In the genomic region with DNA sequence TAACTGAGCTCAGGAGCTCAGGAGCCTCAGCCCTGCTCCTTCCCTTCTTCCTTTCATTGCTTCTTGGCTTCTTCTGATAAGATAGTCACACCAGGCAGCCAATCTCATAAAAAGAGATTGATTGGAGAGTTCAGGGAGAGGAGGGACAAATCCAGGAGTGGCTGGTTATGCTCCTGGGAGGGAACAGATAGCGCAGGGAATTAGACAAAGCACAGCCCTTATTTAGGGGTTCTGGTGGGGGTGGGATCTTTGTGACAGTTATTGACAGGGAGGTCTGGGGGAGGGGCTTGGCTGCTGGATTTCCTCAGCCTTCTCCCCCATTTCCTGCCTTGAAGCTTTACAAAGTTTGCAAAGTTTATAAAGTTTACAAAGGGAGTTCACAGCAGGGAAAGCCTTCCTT, we compare ENCODE assay signal across 18 mouse cellular contexts.
DNase-seq lines count a peak whose midpoint lies in the region; ATAC-seq and TF ChIP-seq lines count a peak whose summit lies in the region.
"Had no signal": no experiment of that assay in that cellular context is flagged by ENCODE, and none has a peak within 500 bp of the region (broad histone marks: within the 10 kb centered on the region; RNA-seq: fewer than 3 reads in every experiment).

No protein-coding gene starts in this region.

- peaks cover 3% of the 10 kb centered on the region for H3K4me1 ChIP-seq in forebrain, embryonic 11.5 days (replicated peaks; ENCODE audit: control insufficient read depth, insufficient read depth, low read length)
- H3K4me1 ChIP-seq in forebrain, embryonic 12.5 days = peaks cover 9% of the 10 kb centered on the region
- H3K4me1 ChIP-seq in intestine, embryonic 14.5 days (replicated peaks; ENCODE audit: control insufficient read depth, insufficient read depth, low read length) = peaks cover 6% of the 10 kb centered on the region
- H3K4me1 ChIP-seq in intestine, postnatal 0 days (replicated peaks; ENCODE audit: control insufficient read depth, insufficient read depth, low read length) = no peaks in the 10 kb centered on the region
- no peaks in the 10 kb centered on the region for H3K4me1 ChIP-seq in MEL (ENCODE audit: control insufficient read depth in 1 of 2, insufficient read depth in 2 of 2, low read length in 2 of 2)
- peaks cover 9% of the 10 kb centered on the region for H3K4me1 ChIP-seq in forebrain, embryonic 14.5 days (ENCODE audit: control insufficient read depth, insufficient read depth, low read length)
- H3K4me1 ChIP-seq: stomach, embryonic 15.5 days had no signal

- peak; percentile 39; the same call in 1 of the 2 replicates for ATAC-seq in forebrain, embryonic 11.5 days (replicated peaks; ENCODE audit: low FRiP score)
- ATAC-seq in forebrain, embryonic 12.5 days (ENCODE audit: low FRiP score) = no peak; the same call in 1 of the 2 replicates
- no peak for ATAC-seq in intestine, embryonic 14.5 days (replicated peaks; ENCODE audit: low FRiP score, low TSS enrichment, low read depth)
- ATAC-seq in intestine, postnatal 0 days = no peak
- ATAC-seq in forebrain, embryonic 14.5 days = peak; percentile 57
- ATAC-seq: activated CD4-positive, CD25-positive, alpha-beta regulatory T cell, adult 4 months; liver, embryonic 12.5 days; lung, postnatal 0 days had no signal

- H3K79me2 ChIP-seq in MEL (ENCODE audit: control insufficient read depth, insufficient read depth, low read length, poor library complexity) = no peaks in the 10 kb centered on the region

- H3K4me2 ChIP-seq in forebrain, embryonic 11.5 days (ENCODE audit: low read depth, low read length, severe bottlenecking) = no peak overlapping the region
- H3K4me2 ChIP-seq in forebrain, embryonic 12.5 days = no peak overlapping the region
- H3K4me2 ChIP-seq in intestine, embryonic 14.5 days (ENCODE audit: low read length) = 0 out of 2 replicates have a peak overlapping the region, but pooled peaks have one; percentile 4
- H3K4me2 ChIP-seq in intestine, postnatal 0 days (replicated peaks; ENCODE audit: low read depth) = no peak overlapping the region
- no peak overlapping the region for H3K4me2 ChIP-seq in forebrain, embryonic 14.5 days (ENCODE audit: low read length)
- H3K4me2 ChIP-seq: liver, embryonic 12.5 days; stomach, embryonic 15.5 days had no signal

- WGBS in forebrain, embryonic 11.5 days = 12% methylated on average over 1 of the region's 1 CpGs
- WGBS in forebrain, embryonic 12.5 days = 18% methylated on average over 1 of the region's 1 CpGs
- 5% methylated on average over 1 of the region's 1 CpGs for whole genome bisulfite sequencing in intestine, embryonic 14.5 days
- 25% methylated on average over 1 of the region's 1 CpGs for WGBS in intestine, postnatal 0 days
- 20% methylated on average over 1 of the region's 1 CpGs for WGBS in forebrain, embryonic 14.5 days

- H3K9ac ChIP-seq in forebrain, embryonic 11.5 days (ENCODE audit: low read length) = no peak overlapping the region
- no peak overlapping the region for H3K9ac ChIP-seq in forebrain, embryonic 12.5 days
- no peak overlapping the region for H3K9ac ChIP-seq in intestine, embryonic 14.5 days (ENCODE audit: low read length)
- no peak overlapping the region for H3K9ac ChIP-seq in intestine, postnatal 0 days (ENCODE audit: low read depth, low read length)
- no peak overlapping the region for H3K9ac ChIP-seq in MEL (ENCODE audit: control insufficient read depth, low read depth, low read length, poor library complexity, severe bottlenecking)
- peak overlapping the region; percentile 10; the same call in 1 of the 2 replicates for H3K9ac ChIP-seq in forebrain, embryonic 14.5 days (ENCODE audit: low read length)
- H3K9ac ChIP-seq: liver, embryonic 12.5 days; stomach, embryonic 15.5 days had no signal

- H3K27ac ChIP-seq in forebrain, embryonic 11.5 days (ENCODE audit: low read depth, low read length) = no peak overlapping the region
- H3K27ac ChIP-seq in forebrain, embryonic 12.5 days = no peak overlapping the region
- no peak overlapping the region for H3K27ac ChIP-seq in intestine, embryonic 14.5 days (ENCODE audit: low read depth)
- H3K27ac ChIP-seq in intestine, postnatal 0 days (ENCODE audit: low read depth, low read length) = no peak overlapping the region
- H3K27ac ChIP-seq in MEL (ENCODE audit: control insufficient read depth, low read depth, low read length) = no peak overlapping the region
- no peak overlapping the region for H3K27ac ChIP-seq in forebrain, embryonic 14.5 days (ENCODE audit: low read depth, low read length)
- H3K27ac ChIP-seq: liver, embryonic 12.5 days; stomach, embryonic 15.5 days had no signal

- no peak for TF ChIP-seq RAD21 in MEL (IDR thresholded peaks at IDR 0.05; ENCODE audit: low read depth, low read length)

- DNase-seq in forebrain, embryonic 11.5 days (ENCODE audit: low spot score) = no peak
- DNase-seq in intestine, embryonic 14.5 days (ENCODE audit: low spot score) = no peak
- peak; percentile 3 for DNase-seq in MEL (ENCODE audit: low read depth, low spot score)
- peak; percentile 38 for DNase-seq in forebrain, embryonic 14.5 days (ENCODE audit: low spot score)
- DNase-seq in adrenal gland, adult (ENCODE audit: inconsistent age in 2 of 2, low spot score in 1 of 2) = no peak
- no peak for DNase-seq in urinary bladder, postnatal 36 days (ENCODE audit: low spot score in 2 of 2)
- DNase-seq: cerebellum, postnatal 36 days; gastrocnemius, postnatal 36 days; heart, postnatal 36 days; right cerebral cortex, adult 18-20 months; spleen, adult 18-20 months had no signal

- H3K27me3 ChIP-seq in forebrain, embryonic 11.5 days (ENCODE audit: control insufficient read depth, insufficient read depth, low read length) = no peaks in the 10 kb centered on the region
- H3K27me3 ChIP-seq in forebrain, embryonic 12.5 days = 0 out of 2 replicates have a peak, but pooled peaks cover 4% of the 10 kb centered on the region
- 0 out of 2 replicates have a peak, but pooled peaks cover 4% of the 10 kb centered on the region for H3K27me3 ChIP-seq in intestine, embryonic 14.5 days (replicated peaks; ENCODE audit: control insufficient read depth, insufficient read depth, low read length)
- H3K27me3 ChIP-seq in intestine, postnatal 0 days (replicated peaks; ENCODE audit: control insufficient read depth, insufficient read depth, low read length) = peaks cover 11% of the 10 kb centered on the region
- H3K27me3 ChIP-seq in MEL (ENCODE audit: control insufficient read depth in 1 of 2, insufficient read depth in 2 of 2, low read length in 2 of 2) = peaks cover 0 to 2% of the 10 kb centered on the region in 2 experiments; a peak in 3 of 4 replicates
- no peaks in the 10 kb centered on the region for H3K27me3 ChIP-seq in forebrain, embryonic 14.5 days (replicated peaks; ENCODE audit: control insufficient read depth, insufficient read depth, low read length)
- H3K27me3 ChIP-seq: CH12.LX had no signal

- no peaks in the 10 kb centered on the region for H3K9me3 ChIP-seq in forebrain, embryonic 11.5 days (ENCODE audit: control insufficient read depth, low read length)
- H3K9me3 ChIP-seq in forebrain, embryonic 12.5 days = no peaks in the 10 kb centered on the region
- no peaks in the 10 kb centered on the region for H3K9me3 ChIP-seq in intestine, embryonic 14.5 days (ENCODE audit: control insufficient read depth, low read length)
- no peaks in the 10 kb centered on the region for H3K9me3 ChIP-seq in intestine, postnatal 0 days (ENCODE audit: control insufficient read depth)
- no peaks in the 10 kb centered on the region for H3K9me3 ChIP-seq in MEL (replicated peaks; ENCODE audit: insufficient read depth, low read length)
- no peaks in the 10 kb centered on the region for H3K9me3 ChIP-seq in forebrain, embryonic 14.5 days (replicated peaks; ENCODE audit: control insufficient read depth, low read length)
- H3K9me3 ChIP-seq: liver, embryonic 12.5 days; stomach, embryonic 15.5 days had no signal

- TF ChIP-seq EP300 in MEL (IDR thresholded peaks at IDR 0.05; ENCODE audit: low read depth in 1 of 2, low read length in 2 of 2) = no peak

- no peak for TF ChIP-seq POLR2A in MEL (IDR thresholded peaks at IDR 0.05; ENCODE audit: control insufficient read depth in 1 of 2, insufficient read depth in 1 of 2, low read depth in 1 of 2, low read length in 2 of 2, poor library complexity in 1 of 2)

- no peak overlapping the region for H3K4me3 ChIP-seq in forebrain, embryonic 11.5 days (ENCODE audit: low read depth, low read length)
- no peak overlapping the region for H3K4me3 ChIP-seq in forebrain, embryonic 12.5 days (replicated peaks)
- H3K4me3 ChIP-seq in intestine, embryonic 14.5 days (ENCODE audit: low read depth, low read length) = no peak overlapping the region
- H3K4me3 ChIP-seq in intestine, postnatal 0 days (ENCODE audit: low read depth, low read length) = no peak overlapping the region
- no peak overlapping the region for H3K4me3 ChIP-seq in MEL (ENCODE audit: control insufficient read depth in 1 of 2, insufficient read depth in 1 of 2, low read depth in 2 of 2, low read length in 2 of 2)
- H3K4me3 ChIP-seq in forebrain, embryonic 14.5 days (ENCODE audit: low read depth, low read length) = no peak overlapping the region
- H3K4me3 ChIP-seq: liver, embryonic 12.5 days; stomach, embryonic 15.5 days had no signal

- H3K36me3 ChIP-seq in forebrain, embryonic 11.5 days (ENCODE audit: control insufficient read depth, insufficient read depth, low read length) = no peaks in the 10 kb centered on the region
- H3K36me3 ChIP-seq in forebrain, embryonic 12.5 days (replicated peaks) = no peaks in the 10 kb centered on the region
- H3K36me3 ChIP-seq in intestine, embryonic 14.5 days (ENCODE audit: control insufficient read depth, insufficient read depth, low read length) = no peaks in the 10 kb centered on the region
- H3K36me3 ChIP-seq in intestine, postnatal 0 days (ENCODE audit: control insufficient read depth, insufficient read depth) = no peaks in the 10 kb centered on the region
- no peaks in the 10 kb centered on the region for H3K36me3 ChIP-seq in MEL (ENCODE audit: control insufficient read depth in 1 of 2, insufficient read depth in 2 of 2, low read length in 2 of 2)
- no peaks in the 10 kb centered on the region for H3K36me3 ChIP-seq in forebrain, embryonic 14.5 days (ENCODE audit: control insufficient read depth, insufficient read depth, low read length)
- H3K36me3 ChIP-seq: liver, embryonic 12.5 days; stomach, embryonic 15.5 days had no signal

- no peak for TF ChIP-seq CTCF in intestine, postnatal 0 days (IDR thresholded peaks at IDR 0.05; ENCODE audit: low read depth)
- TF ChIP-seq CTCF in MEL (IDR thresholded peaks at IDR 0.05 in 2 of 3, conservative IDR thresholded peaks at IDR 0.05 in 1 of 3; ENCODE audit: control insufficient read depth in 1 of 3, insufficient read depth in 1 of 3, low read depth in 2 of 3, low read length in 3 of 3, poor library complexity in 1 of 3, severe bottlenecking in 1 of 3) = no peak

TF ChIP-seq in MEL, 35 proteins besides CTCF, POLR2A, EP300 and RAD21:
- TF ChIP-seq KAT2A (conservative IDR thresholded peaks at IDR 0.05; ENCODE audit: low read depth, low read length) (no peak), CHD1 (IDR thresholded peaks at IDR 0.05; ENCODE audit: low read depth, low read length) (no peak), UBTF (IDR thresholded peaks at IDR 0.05; ENCODE audit: borderline replicate concordance, insufficient read depth, low read depth, low read length) (no peak), MEF2A (IDR thresholded peaks at IDR 0.05; ENCODE audit: extremely low read depth, insufficient replicate concordance, low read depth, low read length, poor library complexity, severe bottlenecking) (no peak)

Comparison
In these comparisons a context has a peak if more than half of its experiments do, and no peak if none do; other contexts are left out.
1. ATAC-seq: peak in forebrain, embryonic 11.5 days (single experiment) and forebrain, embryonic 14.5 days (single experiment); none in forebrain, embryonic 12.5 days (single experiment), intestine, embryonic 14.5 days (single experiment) and intestine, postnatal 0 days (single experiment).
2. DNase-seq: peak in MEL (single experiment) and forebrain, embryonic 14.5 days (single experiment); none in forebrain, embryonic 11.5 days (single experiment), intestine, embryonic 14.5 days (single experiment), adrenal gland, adult (0 of 2) and urinary bladder, postnatal 36 days (0 of 2).